Mouse (Mus musculus) R1 (cell line): ENCODE measurements around the gene Rarres2.

Source experiments
- DNase-seq: peaks from one replicate; pipeline ENCODE4 v3.0.0-alpha.2; 2018; ENCODE audit warnings: low read depth, low spot score

The Rarres2 gene

DNA sequence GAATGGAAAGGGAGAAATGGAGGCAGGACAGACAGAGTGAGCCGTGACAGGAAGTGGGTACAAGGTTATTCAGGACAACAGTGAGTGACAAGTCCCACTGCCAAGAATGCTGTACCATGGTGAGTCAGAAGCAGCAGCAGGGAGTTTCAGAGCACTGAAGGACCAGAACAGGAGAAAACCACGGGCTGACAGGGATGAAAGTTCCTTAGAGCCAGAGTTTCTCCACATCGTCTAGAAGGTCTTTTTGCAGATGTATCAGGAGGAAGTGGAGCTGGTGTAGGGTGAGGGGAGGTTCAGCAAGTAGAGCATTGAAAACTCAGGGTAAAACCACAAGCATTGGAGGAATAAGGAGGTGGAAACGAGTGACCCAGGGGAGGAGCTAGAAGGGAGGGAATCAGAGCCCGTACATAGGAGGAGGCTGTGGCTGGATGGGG lies 6.6 kb upstream of the Rarres2 start:
- DNase-seq = no peak

DNA sequence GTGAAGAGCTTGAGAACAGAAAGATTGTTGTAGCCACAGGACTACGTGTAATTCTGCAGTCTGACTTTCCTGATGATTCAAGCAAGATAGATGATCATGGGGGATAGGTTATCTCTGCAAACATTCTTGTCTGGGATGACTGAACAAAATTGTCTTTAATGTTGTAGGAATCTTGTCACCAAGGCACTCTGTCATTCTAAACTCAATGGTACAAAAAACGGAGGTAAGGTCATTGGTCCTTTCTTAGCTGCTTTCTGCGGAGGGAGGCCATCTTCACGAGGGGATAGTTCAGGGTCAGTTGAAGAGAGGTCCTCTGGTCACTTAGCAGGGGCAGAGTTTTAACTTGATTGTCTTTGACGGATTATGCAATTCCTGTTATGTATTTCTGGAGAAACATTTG lies 6.1 kb upstream of the Rarres2 start:
- DNase-seq = no peak

DNA sequence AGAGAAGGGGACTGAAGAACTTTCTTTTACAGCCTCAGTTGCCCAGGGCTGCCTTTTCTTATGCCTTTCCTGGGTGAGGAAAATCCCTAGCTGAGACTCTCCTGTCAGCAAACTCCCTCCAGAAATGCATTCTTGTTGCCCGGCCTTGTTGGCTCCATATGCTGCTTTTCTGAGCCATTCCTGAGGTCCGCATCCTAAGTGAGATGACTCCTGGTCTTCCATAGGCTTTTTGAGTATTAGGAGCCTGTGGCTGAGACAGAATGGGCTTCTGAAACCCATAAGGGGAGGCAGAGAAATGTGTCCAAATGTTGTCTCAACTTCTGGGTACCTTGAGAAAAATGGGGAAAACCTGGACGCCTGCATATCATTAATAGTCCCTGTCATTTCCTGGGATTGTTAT lies 1.4 kb upstream of the Rarres2 start:
- no peak for DNase-seq

DNA sequence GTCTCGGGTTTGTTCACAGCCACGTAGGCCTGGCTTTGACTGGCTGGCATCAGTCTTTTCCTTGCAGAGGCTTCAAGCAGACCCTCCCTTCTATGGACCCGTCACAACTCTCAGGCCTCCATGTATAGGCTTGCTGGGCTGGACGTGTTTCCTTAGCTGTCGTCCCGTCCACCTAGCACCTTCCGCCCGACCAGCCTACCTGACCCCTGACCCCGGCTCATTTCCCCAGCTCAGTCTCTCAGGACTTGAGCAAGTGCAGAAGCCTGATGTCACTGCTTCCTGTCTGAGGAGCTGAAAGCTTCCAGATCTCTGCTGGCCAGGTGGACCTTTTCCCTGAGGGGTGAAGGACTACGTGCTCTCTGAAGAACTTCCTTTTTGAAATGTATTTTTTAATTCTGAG lies 691 bp upstream of the Rarres2 start:
- no peak for DNase-seq

DNA sequence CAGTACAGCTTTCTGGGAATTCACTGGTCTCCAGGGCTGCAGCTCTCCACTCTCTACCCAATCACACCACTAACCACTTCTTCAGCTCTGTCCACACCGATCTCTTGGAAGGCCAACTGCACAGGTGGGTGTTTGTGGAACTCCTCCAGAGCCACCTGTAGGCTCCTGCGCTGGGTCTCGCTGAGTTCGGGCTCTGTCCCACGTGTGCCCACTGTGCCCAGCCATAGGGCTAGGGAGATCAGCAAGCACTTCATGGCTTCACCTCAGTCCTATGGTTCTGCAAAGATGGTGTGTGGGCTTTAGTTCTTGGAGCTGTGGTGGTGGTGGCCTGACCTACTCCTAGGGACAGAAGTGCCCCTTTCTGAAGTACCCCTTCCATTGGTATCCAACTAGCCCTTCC lies 575 bp downstream of the Rarres2 start:
- DNase-seq = no peak

DNA sequence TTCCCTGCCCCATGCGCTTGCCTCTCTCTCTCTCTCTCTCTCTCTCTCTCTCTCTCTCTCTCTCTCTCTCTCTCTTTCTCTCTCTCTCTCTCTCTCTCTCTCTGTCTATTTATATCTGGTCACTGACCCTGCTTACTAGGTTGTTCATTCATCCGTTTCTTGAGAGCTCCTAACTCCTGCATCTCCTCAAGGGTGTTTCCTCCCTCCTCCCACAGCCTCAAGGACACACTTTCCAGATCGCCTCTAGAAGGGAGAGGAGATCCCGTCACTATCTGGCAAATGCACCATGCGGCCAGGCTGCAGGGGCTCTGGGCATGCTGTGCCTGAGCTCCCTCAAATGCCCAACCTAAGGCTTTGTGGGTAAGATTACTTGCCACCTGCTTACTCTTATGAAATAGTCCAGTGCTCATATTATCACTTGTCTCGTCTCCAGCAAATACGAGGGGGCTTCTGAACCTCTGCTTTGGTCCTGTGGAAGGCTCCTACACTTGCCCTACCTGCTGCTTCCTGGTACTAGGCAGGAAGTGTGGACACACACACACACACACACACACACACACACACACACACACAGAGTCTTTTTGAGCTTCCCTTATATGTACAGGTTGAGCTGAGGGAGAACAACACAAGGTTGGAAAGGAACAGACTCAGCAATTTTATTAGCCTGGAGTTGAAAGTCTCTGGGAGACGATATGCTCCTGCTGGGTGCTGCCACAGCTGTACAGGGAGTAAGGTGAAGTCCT lies 3.4 kb downstream of the Rarres2 start:
- DNase-seq = no peak

DNA sequence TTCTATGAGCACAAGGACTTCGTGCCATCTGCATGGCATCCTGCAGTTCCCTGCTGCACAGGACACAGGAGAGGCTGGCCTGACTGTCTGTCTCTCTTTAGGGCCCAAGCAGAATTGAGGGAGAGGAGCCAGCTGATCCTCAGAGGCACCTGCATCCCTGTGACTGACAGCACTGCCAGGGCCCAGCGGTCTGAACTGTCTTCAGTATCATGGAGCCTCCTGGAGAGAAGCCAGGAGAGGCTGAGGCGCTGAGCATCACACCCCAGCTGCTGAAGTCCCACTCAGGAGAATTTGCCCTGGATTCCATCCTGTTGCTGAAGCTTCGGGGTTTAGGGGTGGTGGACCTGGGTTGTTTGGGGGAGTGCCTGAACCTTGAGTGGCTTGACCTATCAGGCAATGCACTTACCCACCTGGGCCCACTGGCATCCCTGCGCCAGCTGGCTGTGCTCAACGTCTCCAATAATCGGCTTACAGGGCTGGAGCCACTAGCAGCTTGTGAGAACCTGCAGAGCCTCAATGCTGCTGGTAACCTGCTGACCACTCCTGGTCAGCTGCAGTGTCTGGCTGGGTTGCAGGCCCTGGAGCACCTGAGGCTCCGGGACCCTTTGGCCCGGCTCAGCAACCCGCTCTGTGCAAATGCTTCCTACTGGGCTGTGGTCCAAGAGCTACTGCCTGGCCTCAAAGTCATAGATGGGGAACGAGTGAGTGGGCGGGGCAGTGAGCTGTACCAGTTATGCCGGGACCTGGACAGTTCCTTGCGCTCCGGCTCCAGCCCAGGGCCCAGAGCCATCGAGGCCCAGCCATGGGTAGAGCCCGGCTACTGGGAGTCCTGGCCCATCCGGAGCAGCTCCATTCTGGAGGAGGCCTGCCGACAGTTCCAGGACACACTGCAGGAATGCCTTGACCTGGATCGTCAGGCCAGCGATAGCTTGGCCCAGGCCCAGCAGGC lies 4.3 kb downstream of the Rarres2 start:
- DNase-seq = no peak

DNA sequence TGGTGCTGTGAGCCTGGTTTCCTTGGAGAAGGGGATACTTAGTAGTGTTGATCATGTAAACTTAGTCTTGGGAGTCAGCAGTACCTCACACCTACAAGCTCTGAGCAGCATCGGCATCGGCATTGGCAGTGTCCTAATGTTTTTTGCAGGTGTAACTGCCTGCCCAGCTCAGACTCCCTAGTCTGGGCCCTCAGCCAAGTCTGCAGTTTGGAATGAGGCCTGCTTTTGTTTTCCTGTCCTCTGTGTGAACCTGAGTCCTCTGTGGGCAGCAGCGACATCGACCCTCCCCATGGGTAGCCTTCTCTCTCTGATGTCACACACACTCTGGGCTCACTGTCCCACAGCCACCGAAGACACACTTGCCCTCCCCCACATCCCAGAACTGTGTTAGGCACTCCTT lies 6.3 kb downstream of the Rarres2 start:
- no peak for DNase-seq

DNA sequence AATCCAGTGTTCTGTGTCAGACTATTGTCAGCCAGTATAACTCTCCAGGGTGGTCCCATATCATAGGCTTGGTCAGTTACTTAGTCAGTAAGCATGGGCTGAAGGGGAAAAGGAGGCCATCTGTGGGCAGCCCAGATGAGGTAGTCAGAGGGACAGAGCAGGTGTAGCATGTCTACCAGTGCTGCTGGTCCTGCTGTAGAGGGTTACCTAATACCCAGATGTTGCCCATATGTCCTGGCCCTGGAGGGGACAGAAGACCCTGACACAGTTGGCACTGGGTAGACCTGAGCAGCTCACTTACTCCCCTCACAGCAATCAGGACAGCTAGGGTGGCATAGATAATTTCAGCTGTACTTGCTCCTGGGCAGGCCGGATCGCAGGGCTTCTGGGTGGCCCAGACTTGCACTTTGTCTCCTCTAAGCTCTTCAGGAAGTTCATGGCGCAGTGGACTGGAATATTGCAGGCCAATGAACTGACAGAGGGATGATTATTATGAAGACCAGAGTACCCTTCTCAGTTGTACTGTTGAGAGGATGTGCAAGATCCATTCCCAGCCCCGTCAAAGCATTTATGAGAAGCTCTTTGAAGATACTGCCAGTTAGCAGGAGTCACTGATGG lies 6.8 kb downstream of the Rarres2 start:
- DNase-seq = no peak

DNA sequence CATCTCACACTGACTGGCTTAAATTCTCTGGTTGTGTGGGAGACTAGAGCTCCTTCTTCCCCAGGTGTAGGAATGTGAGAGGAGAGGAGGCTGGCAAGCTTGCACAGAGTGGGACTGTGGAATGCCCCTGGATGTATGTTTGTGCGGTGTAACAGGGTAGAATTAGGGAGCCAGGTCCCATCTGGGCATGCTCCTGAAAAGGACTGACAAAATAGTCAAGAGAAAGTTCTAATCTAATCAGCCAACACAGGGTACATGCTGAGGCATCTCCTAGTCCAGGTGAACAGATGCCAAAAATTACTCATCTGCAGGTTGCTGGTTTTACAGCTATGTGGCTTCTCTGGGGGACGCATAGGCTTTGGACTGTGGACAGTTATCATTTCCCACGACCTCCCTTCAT lies 16.6 kb downstream of the Rarres2 start:
- no peak for DNase-seq

DNA sequence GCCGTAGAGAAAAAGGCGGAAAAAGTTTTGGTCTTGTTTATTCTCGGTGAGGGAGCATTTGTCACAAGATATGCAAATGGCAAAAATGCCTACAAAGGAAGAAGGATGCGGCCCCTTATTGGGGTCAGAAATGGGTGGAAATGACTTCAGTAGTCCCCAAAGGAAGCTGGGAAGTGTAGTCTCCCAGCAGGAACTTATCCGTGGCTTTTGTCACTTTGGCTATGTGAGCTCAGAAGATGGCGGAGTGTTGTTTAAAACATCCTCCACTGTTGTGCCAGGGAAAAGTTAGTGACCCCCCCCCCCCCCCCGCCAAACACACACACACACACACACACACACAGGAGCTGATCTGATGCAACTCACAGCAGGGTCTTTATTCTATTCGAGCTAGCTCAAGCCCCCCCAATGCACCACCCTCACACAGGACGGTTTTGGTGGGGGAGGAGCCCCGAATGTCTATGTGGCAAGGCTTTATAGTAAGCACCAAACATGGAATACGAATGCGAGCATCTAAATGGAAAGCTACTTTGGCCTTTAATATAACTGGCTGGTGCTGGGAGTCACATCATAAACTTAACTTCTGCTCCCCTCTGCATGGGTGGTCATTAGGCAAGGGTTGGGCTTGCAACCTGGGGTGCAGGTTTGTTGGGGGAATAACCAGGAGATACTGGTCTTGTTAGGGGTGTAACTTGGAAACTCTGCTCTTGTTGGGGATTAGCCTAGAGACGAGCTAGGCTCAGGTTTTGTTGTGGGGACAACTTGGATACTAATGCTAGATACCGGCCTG lies 17.3 kb downstream of the Rarres2 start:
- DNase-seq = peak; percentile 69

DNA sequence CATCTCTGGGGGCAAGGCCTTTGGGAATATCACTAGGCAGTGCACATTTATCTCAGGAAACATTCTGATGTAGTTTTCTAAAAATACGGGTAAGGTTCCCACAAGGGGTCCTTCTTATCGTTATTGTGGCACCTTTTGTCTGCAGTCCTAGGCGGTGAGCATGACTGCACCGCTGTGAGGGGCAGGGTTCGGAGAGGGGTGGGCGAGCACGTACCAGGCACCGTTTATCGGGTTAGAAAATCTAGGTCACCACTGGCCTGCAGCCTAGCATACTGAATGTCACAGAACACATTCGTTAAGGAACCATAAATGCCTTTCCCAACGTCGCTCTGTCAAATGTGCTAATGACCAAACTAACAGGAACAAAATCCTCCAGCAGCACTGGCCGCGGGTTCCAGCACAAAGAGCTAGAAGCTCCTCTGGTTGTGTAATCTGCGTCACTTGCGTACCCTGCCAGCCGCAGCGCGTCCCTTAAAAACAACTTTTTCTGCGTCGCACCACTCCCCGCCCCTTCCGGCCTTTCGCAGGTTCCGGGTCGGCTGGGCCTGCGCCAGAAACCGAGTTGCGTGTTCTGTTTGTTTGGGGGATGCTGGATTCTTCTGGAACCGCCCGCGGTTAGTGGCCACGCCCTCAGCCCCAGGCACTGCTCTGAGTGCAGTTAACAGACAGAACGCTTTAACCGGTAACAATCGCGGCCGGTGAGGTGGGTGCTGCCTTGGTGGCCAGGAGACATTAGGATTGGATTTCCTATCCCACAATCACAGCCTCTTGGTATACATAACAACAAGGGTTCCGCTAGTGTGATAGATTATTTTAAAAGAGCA lies 18.1 kb downstream of the Rarres2 start, which contains the start of gene Lrrc61:
Gene Lrrc61, plus strand, starts transcription at position 517 of the 824 bp plus-strand sequence.
- DNase-seq = peak; percentile 94

DNA sequence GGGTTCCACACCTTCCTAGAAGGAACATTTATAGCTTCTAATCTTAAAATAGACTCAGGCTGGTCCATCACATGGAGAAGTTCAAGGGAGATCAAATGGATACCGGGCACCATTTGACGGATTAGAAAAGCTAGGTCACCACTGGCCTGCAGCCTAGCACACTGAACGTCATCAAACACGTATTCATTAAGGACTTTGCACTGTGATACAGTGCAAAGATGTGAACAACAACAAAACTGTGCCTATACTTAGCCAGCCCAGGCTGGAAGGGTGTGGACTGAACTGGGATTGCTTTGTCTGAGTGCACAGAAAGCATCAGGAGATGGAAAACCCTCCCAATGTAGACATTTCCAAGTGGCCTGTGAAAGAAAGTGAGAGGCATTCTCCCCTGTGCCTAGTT lies 18.8 kb downstream of the Rarres2 start:
- DNase-seq = no peak

DNA sequence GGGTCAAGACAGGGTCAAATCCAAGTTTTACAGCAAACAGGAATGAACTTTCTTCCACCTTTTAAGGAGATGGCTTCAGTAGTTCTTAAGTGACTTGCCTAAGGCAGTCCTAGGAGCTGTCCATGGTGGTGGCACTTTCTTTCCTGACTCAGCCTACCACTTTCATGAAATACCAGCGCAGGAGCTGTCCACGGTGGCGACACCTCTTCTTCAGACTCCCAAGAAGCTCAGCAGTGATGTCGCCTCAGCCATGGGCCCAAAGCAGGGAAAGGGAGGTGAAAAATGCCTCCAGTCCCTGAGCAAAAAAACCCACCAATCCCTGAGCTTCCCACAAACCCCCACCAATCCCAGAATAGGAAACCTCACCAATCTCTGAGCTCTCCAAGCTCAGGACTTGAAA lies 19.7 kb downstream of the Rarres2 start:
- peak; percentile 95 for DNase-seq

DNA sequence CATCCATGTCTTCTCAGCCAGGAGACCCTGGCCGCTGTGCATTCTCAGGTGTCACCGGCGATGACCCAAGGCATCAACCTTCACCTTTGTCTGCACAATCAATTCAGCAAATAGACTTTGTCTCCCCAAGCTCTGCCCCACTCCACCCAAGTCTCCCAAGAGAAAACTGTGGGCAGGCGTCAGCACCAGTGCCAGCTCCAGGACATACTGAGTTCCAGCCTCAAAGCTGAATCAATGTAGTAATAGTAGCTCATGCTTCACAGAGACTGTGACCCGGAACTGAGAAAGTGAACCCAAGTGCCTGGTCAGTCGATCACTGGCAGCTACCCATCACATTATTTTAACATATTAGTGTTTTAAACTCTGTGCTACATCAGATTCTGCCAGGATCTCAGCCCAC lies 24.3 kb downstream of the Rarres2 start:
- no peak for DNase-seq

DNA sequence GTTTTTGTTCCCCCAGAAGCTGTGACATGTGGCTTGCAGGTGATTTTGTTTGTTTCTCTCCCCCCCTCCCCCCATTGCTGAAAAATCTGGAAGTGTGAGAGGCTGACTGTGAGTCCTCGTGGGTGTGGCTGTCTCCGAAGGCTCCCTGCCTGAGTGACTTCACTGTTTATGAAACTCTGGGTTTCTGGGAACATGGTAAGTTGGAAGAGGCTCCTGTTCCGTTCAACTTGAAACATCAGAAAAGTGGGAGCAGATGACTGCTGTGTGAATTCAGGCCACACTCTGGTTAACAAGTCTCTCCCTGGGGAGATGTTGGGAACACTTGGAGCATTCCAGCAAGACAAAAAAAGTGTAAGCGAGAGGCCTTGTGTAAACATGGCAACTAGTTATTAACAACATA lies 25.7 kb downstream of the Rarres2 start:
- no peak for DNase-seq

DNA sequence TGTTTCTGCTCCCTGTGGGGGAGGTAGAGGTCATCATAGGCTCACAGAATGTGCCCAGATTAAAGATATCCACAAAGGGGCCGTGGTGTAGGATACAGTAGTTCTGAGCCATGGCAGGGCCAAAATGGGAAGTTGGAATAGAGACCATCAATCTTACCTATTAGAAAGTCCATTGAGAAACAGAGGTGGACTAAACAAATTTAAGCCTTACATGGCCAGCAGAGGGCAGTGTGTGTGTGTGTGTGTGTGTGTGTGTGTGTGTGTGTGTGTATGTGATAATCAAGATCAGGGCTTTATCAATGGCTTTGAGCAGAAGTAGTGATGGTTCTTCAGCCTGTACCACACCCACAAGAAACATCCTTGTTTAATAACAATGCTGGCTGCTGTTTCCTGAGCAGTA lies 26.3 kb downstream of the Rarres2 start:
- DNase-seq = peak; percentile 46

DNA sequence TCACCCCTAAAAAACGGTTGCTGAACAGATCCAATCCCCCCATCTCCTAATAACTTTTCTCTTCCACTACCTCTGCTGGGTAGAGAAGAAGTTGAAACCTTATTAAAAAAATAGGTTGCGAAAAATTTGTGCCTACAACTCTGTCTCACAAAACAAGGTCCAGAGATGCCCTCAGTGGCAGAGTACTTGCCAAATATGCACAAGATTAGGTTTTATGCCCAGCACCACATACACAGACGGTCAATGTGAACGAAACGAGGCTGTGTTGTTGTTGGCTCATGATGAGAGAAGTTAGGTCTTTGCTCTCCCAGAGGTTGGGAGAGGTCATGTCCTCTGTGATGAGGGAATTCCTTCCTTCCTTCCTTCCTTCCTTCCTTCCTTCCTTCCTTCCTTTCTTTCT lies 27.3 kb downstream of the Rarres2 start:
- no peak for DNase-seq

DNA sequence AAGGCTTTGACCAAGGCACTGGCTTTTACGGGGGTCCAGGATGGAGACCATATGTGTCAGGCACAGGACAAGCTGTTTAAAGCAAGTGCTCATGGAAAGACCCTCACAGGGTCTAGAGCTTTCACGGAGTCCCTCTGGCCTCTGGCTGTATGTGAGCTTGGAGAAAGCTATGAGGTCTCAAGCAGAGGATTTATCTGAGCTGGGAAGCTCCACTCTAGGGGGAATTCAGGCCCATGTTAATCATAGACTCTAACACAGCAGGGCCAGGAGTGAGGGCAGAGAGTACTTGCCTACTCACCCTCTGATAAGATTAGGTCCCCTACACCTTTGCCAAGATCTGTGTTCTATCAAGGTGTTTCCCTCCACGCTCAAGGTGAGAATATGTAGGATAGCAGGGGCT lies 30.0 kb downstream of the Rarres2 start:
- no peak for DNase-seq

DNA sequence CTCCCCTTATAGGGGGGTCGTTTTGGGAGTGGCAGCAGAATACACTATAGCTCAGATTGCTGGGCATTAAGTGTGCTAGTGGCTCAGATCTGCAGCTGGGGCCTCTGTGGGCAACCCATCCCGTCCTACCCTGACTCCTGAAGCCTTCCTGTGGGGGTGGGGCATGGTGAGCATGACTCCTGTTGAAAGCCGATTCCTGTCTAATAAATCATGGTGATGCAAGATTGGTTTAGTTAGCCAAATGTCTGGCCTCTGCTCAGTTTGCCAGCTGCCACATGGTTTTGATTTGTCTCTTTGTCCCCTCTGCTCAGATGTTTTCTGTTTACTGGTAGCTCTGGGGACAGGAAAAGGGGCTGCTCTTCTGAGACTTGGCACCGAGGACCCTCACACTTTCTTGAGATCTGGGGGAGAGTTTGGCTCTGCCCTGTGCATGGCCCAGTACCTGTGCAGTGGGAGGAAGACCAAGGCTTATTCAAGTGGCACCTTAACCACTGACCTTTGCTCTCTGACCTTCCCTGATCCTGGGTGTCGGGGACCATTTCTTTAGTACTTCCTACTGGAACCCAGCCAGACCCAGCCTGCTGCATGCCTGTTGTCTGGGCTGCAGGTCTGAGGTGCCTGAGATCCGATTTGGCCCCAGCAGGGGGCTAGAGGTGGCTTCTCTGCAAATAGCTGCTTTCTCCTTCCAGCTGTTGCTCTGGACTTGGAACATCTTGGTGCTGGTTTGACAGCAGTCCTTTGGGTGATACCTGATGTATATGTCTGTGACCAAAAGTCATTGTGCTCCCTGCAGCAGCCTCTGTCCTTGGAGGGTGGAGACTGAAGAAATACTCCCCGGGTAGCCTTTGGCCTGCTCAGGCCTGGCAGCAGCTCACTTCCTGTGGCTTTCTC lies 30.8 kb downstream of the Rarres2 start:
- no peak for DNase-seq
